Mouse (Mus musculus) thymus, adult 2 months (tissue): ENCODE results near the gene Igf2bp1.

Experiments used
- CTCF ChIP-seq: fragments of 200-500 bp; IDR thresholded peaks from 2 replicates; pipeline ENCODE4 v1.5.1; 2012; ENCODE audit warnings: mild to moderate bottlenecking, control low read depth, low read length, moderate library complexity, borderline replicate concordance; ENCODE audit not compliant: control insufficient read depth, poor library complexity, insufficient read depth; ENCODE audit errors: extremely low read depth
- POLR2A ChIP-seq: fragments of 200-500 bp; IDR thresholded peaks from 2 replicates; pipeline ENCODE4 v1.6.1; 2012; ENCODE audit warnings: mild to moderate bottlenecking, low read length, control low read depth, moderate library complexity; ENCODE audit not compliant: control insufficient read depth, poor library complexity, insufficient read depth; ENCODE audit errors: extremely low read depth

- TF ChIP-seq CTCF (no peak), POLR2A (no peak)
Measured at GRCm38 (mm10) chr11:95989864-95990263, 15.9 kb downstream of the Igf2bp1 start.
